Mouse (Mus musculus) spleen, adult 2 months (tissue): ENCODE data around the gene Pde4d. TPM values are rescaled to one million over a fixed set of nuclear protein-coding genes. Genes with fewer than 3 reads are reported as not detected.

Source experiments
- DNase-seq, 2 experiments: peaks; one replicate each; pipeline versions ENCODE4 v3.0.0 to v3.0.0-alpha.2; 2012 to 2021; ENCODE audit warnings: low spot score in 2 of 2, low read depth in 1 of 2
- H3K27ac ChIP-seq: fragments of 200-500 bp; 2 replicates; pipeline ENCODE4 v1.5.1; 2012; ENCODE audit warnings: low read length, inconsistent platforms; ENCODE audit not compliant: insufficient read depth
- H3K27me3 ChIP-seq: fragments of 200-500 bp; 2 replicates; pipeline ENCODE4 v1.6.1; 2012; ENCODE audit warnings: mild to moderate bottlenecking, moderate library complexity, low read length, inconsistent platforms; ENCODE audit not compliant: control insufficient read depth, insufficient read depth
- H3K36me3 ChIP-seq: fragments of 200-500 bp; 2 replicates; pipeline ENCODE4 v1.6.1; 2012; ENCODE audit warnings: mild to moderate bottlenecking, low read length, inconsistent platforms; ENCODE audit not compliant: control insufficient read depth, insufficient read depth
- H3K4me1 ChIP-seq: fragments of 200-500 bp; 2 replicates; pipeline ENCODE4 v1.6.1; 2011; ENCODE audit warnings: inconsistent platforms; ENCODE audit not compliant: control insufficient read depth, insufficient read depth, insufficient read length
- H3K4me3 ChIP-seq: fragments of 200-500 bp; 2 replicates; pipeline ENCODE4 v1.5.1; 2011; ENCODE audit warnings: mild to moderate bottlenecking, inconsistent platforms; ENCODE audit not compliant: insufficient read depth, insufficient read length; ENCODE audit errors: extremely low read depth
- CTCF ChIP-seq: fragments of 200-500 bp; IDR thresholded peaks from 2 replicates; pipeline ENCODE4 v1.5.1; 2011; ENCODE audit warnings: mild to moderate bottlenecking, inconsistent platforms; ENCODE audit not compliant: insufficient read depth, insufficient read length, insufficient replicate concordance; ENCODE audit errors: extremely low read depth
- POLR2A ChIP-seq: fragments of 200-500 bp; IDR thresholded peaks from 2 replicates; pipeline ENCODE4 v1.6.1; 2011; ENCODE audit warnings: low read depth, low read length, inconsistent platforms
- WGBS: fragments of 180-500 bp; shearing (Covaris S2); methylation state at CpG from one replicate; pipeline ENCODE4 v1.1.7; 2018; 5-methylcytosine and 5-hydroxymethylcytosine counted together
- polyA plus RNA-seq: library from polyadenylated mRNA; depleted of rRNA; stranded (reverse); fragments of >200 nt; gene quantifications from 2 replicates; pipeline ENCODE4 v1.2.3, GENCODE M21; 2012

Pde4d gene
- polyA plus RNA-seq, 1 experiment = 4.8 TPM

- 93% methylated on average over 3 of the region's 3 CpGs for WGBS
- Histone ChIP-seq H3K27ac (no peak overlapping the region), H3K4me1 (no peaks in the 10 kb centered on the region; the same call in 1 of the 2 replicates), H3K4me3 (no peak overlapping the region), H3K27me3 (no peaks in the 10 kb centered on the region), H3K36me3 (no peaks in the 10 kb centered on the region)
- TF ChIP-seq CTCF = no peak
- no peak for TF ChIP-seq POLR2A
- no peak for DNase-seq
Measured at GRCm38 (mm10) chr13:109689176-109689575, 1239.4 kb downstream of the Pde4d start.

- Histone ChIP-seq H3K36me3 (no peaks in the 10 kb centered on the region), H3K4me3 (no peak overlapping the region), H3K27ac (no peak overlapping the region), H3K27me3 (no peaks in the 10 kb centered on the region), H3K4me1 (no peaks in the 10 kb centered on the region)
- TF ChIP-seq CTCF = no peak
- no peak for TF ChIP-seq POLR2A
- 85% methylated on average over 5 of the region's 5 CpGs for WGBS
- no peak for DNase-seq
Measured at GRCm38 (mm10) chr13:109690558-109690957, 1240.8 kb downstream of the Pde4d start.

GRCm38 (mm10) chr13:109692851-109693250, 1243.1 kb downstream of the Pde4d start:
- H3K4me1 ChIP-seq = no peaks in the 10 kb centered on the region

GRCm38 (mm10) chr13:109693769-109694168, 1244.0 kb downstream of the Pde4d start:
- H3K27ac ChIP-seq = no peak overlapping the region
- 77% methylated on average over 2 of the region's 2 CpGs for WGBS
- no peaks in the 10 kb centered on the region for H3K36me3 ChIP-seq
- no peaks in the 10 kb centered on the region for H3K27me3 ChIP-seq
- TF ChIP-seq POLR2A = no peak
- no peak for TF ChIP-seq CTCF
- DNase-seq = no peak
- H3K4me3 ChIP-seq = no peak overlapping the region
- H3K4me1 ChIP-seq = no peaks in the 10 kb centered on the region

More at GRCm38 (mm10) chr13:109692851-109693250, 1243.1 kb downstream of the Pde4d start:
- DNase-seq = no peak
- WGBS = 78% methylated on average over 3 of the region's 3 CpGs
- Histone ChIP-seq H3K4me3 (no peak overlapping the region), H3K27me3 (no peaks in the 10 kb centered on the region), H3K36me3 (no peaks in the 10 kb centered on the region), H3K27ac (no peak overlapping the region)
- TF ChIP-seq CTCF (no peak), POLR2A (no peak)

GRCm38 (mm10) chr13:109694293-109694692, 1244.5 kb downstream of the Pde4d start:
- Histone ChIP-seq H3K4me1 (no peaks in the 10 kb centered on the region), H3K4me3 (no peak overlapping the region), H3K36me3 (no peaks in the 10 kb centered on the region), H3K27ac (no peak overlapping the region), H3K27me3 (no peaks in the 10 kb centered on the region)
- no peak for TF ChIP-seq CTCF
- TF ChIP-seq POLR2A = no peak
- 96% methylated on average over 2 of the region's 2 CpGs for WGBS
- DNase-seq = no peak

GRCm38 (mm10) chr13:109695098-109695497, 1245.3 kb downstream of the Pde4d start:
- Histone ChIP-seq H3K36me3 (no peaks in the 10 kb centered on the region), H3K4me3 (no peak overlapping the region), H3K27me3 (no peaks in the 10 kb centered on the region), H3K27ac (no peak overlapping the region), H3K4me1 (no peaks in the 10 kb centered on the region)
- TF ChIP-seq POLR2A (no peak), CTCF (no peak)
- DNase-seq = no peak
- 84% methylated on average over 6 of the region's 6 CpGs for WGBS

- no peak for DNase-seq
- TF ChIP-seq POLR2A = no peak
- H3K27ac ChIP-seq = no peak overlapping the region
- no peaks in the 10 kb centered on the region for H3K27me3 ChIP-seq
- no peaks in the 10 kb centered on the region for H3K36me3 ChIP-seq
- WGBS = 86% methylated on average over 2 of the region's 2 CpGs
- H3K4me1 ChIP-seq = no peaks in the 10 kb centered on the region
- H3K4me3 ChIP-seq = no peak overlapping the region
Measured at GRCm38 (mm10) chr13:109706141-109706540, 1256.4 kb downstream of the Pde4d start.
